Mouse (Mus musculus): ENCODE measurements at regions not wholly inside any gene's neighbourhood (a gene's known extent, or its start where the extent isn't known, plus 50 kb on each side); places are given as distances from the start of the nearest gene placed in this dataset.
A peak's percentile ranks its signal among the peaks of the same experiment; 100 is the strongest.

DNA sequence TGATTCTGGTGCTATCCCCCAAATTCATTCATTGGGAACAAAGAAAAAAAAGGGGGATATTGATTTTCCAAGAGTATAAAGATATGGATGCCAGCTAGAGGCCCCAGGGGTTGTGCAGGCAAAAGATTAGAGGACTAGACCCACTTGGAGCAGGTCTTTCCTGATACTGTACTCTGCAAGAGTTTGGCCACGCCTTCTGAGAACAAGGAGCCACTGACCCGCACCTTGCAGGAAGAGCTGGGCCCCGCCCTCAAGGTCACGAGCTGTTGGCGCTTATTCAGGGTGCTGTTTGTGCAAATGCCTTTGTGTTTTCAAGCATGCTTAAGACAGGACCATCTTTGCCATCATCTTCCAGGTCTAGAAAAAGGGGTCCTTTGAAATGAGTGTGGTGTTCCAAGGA, 54.5 kb upstream of the Slc7a1 start:
- DNase-seq, result peak in 1 of 2 experiments; percentile 14

DNA sequence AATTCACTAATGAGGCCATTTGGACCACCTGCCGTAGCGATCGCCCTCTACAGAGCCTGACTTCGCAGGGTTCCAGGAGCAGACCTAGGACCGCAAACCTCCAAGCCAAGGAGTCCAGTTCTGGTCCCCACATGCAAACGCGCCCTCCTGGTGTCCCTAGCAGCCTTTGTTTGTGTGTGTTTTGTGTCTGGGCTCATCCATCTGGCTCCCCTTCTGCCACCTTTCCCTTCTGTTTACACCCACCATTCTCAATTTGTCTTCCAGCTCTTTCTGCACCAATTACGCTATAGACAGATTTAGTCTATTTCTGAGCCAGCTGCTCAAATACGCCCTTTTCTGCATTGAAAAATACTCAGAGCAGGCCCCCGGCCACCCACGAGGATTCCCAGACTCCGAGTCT, 54.1 kb upstream of the Slc7a1 start:
- DNase-seq, result no peak

DNA sequence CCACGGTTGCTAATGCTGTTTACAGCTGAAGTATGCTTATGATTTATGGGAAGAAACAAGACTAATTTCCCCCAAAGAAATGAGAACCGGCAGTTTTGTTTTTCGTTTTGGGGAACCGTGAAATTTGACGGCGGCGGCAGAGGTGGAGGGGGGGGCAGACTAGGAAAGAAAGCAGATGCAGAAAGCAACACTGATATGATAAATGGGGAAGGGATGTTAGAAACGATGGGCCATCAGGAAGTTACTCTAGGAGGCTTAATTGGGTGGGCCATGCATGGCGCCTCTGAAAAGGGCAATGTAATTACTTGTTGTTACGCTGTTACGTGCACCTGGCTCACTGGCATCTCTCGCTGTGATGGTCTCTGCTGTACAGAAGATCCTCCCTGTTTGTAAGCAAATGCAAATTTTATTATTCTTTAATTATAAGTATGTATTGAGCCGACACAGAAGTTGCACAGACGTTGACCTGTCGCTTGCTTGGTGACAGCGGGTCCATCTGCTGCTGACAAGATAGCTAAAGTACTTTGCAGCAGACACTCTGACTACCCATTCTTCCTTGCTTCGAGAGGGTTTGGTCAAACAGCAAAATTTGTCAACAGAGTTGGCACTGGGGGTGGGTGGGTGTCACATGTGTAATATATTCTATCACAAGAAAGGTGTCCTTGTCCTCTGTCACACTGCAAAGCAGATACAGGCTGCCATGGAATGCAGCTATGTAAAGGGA, 53.4 kb upstream of the Slc7a1 start:
- DNase-seq, result no peak

DNA sequence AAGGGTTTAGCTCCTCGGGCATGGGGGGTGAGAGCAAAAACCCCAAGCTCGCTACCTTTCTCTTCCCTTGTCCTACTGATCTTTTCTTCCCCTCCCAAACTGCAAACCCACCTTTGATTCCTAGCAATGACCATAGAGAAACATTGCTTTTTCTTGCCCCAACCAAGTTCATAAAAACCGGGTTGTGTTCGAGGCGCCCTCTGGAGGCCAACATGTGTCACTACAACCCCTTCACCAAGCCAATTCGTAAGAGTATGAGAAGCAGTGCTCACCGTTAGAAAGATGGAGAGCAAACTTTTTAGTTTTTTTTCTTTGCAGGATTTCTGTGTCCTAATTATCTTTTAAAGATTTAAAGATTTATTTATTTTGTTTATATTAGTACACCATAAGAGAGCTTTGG, 52.1 kb upstream of the Slc7a1 start:
- DNase-seq, result peak; percentile 27 to 71

DNA sequence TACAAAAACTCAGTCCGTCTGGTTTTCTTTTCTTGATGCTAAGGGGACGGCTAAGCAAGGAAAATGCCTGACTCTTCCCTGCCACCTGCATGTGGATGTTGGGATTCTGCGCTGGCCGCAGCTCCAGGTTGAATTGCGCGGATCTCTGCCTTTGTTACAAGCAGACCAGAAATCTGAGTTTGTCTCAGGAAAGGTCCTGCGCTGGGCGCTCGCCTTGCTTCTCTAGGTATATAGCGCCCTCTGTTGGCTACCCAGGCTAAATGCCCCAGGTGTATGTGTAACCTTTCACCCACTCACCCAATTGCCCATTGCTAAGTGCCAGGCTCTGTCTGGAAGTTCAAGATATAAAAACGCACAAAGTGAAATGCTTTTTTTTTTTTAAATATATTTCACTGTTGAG, 51.2 kb upstream of the Slc7a1 start:
- DNase-seq, result peak; percentile 45 to 69
